Mouse (Mus musculus): ENCODE data around the gene Ube2d3.

The Ube2d3 gene

DNA sequence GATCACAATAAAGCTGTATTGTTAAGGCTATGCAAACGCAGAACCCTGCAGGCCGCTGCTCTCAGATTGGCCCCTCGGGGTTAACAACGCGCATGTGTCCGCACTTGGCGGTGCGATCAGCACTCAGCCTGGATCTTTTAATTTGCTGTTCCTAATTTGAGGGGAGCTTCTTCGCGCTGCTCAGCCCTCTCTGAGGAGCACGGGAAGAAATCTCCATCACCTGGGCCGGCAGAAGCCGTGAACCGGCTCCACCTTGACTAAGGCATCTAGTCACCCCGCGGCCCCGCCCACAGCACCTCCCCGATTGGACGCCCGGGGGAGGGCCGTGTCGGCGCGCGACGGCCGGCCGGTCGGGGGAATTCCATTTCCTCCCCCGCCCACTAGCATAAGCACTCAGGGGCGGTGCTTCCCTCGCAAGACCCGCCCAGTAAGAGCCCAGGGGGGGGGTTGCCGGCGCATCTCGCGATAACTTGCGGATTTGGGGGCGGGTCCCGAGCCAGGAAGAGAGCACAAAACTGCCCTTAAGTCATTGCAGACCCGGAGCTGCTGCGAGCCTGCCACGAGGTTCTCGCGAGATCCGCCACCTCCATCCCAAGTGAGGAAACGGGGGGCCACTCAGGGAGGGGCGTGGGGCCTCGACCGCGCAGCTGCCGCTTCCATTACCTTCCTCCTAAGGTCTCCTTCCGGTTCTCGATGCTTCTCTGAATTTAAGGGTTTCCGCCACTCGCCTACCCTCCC, at the start of gene Ube2d3:
TSS of gene Ube2d3 (plus strand) at position 392 of the 738 bp plus-strand sequence.
- DNase-seq = peak; percentile 99 to 100

DNA sequence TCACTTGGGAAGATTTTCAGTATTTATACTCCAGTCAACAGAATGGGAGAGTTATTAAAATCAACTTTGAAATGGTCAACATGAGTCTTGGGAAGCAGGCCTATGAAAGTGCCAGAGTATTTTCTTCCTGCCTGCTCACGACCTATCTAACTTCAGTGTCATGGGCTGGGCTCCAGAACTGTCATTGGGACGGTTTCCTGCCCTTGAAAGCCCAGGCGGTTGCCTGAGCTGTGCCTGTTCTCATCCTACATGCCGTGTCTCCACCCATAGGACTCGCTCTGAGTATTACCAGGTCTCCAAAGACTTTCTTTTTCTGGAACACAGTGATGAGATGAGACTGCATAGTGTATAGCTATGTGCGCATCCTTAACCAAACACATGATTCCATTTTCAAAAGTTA, 44.8 kb upstream of the Ube2d3 start:
- DNase-seq = peak; percentile 55 to 63

DNA sequence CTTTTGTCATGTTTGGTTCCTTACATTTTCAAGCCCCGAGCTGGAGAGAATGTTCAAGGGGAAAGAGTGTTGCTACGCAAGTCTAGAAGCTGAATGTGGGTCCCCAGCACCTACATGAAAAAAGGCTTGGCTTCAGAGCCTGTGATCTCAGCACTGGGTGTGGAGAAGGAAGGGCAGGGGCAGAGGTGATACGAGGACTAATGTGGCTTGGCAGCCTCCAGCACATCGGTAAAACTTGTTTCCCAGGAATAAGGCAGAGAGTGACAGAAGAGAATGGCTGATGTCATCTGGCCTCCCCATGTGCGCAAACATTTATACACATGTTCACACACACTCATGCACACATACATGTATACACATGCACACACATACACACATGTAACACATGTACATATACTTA, 42.9 kb upstream of the Ube2d3 start:
- peak; percentile 15 to 41 for DNase-seq

DNA sequence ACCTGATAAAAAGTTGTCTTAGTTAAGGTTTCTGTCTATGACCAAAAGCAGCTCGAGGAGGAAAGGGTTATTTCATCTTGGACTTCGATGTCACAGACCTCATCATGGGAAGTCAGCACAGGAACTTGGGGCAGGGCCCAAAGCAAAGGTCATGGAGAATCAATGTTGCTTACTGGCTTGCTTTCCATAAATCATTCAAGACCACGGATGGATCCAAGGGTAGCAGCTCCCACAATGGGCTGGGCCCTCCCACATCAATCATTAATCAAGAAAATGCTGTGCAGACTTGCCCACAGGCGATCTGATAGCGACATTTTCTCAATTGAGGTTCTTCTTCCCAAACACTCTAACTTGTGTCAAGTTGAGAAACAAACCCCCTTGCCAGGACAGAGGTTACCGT, 41.9 kb upstream of the Ube2d3 start:
- peak; percentile 58 to 81 for DNase-seq

DNA sequence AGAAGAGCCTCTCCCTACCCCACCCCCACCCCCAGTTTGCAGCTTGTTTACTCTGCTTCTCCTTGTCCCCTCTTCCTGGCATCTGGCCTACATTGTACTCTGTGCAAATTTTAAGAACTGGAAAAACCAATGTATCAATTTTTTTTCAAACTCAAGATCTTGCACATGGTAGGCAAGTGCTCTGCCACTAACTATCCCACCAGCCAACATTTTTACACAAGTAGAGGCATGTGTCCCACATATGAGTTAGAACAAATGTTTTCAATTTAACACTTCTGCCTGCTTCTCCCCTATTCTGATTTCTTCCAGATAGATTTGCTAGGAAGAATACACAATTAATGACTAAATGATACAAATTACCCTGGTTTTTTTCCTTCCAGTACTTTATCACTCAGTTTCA, 40.8 kb upstream of the Ube2d3 start:
- DNase-seq = no peak

DNA sequence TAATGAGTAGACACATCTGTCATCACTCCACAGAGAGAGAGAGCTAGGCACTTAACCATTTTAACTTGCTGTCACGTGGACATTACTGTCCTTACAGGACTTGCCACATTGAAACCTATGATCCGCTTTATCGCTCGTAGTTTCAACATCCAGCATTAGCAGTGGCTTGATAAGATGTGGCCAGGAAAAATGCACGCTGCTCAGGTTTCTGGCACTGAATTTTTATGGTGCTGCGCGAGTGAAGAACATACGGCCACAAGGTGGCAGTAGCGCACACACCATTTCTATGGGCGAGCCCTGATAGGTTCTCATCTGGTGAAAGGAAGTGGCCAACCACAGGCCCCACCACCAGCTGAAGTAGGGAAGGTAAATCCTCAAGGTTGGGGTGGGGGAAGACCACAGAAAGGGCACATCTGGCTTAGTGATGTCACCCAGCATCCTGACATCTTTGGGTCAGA, 35.7 kb upstream of the Ube2d3 start:
- peak; percentile 89 to 95 for DNase-seq

DNA sequence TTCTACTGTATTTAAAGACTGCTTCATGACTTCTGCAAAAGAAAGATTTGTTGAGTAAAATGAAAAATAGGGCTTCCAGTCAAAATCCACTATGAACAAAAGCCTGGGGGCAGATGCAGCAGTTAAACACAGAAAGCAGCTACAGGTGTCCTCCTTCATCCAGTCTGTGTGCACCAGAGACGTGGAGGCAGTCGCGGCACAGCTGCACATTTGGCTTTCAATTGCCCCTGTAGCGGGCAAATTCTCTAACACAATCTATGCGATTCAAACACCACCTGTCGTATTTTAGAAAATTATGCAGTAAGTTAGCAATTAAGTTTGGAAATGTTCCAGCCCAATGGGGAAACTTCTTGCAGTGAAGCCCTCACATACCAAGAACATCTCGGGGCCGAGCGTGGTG, 34.7 kb upstream of the Ube2d3 start:
- no peak for DNase-seq

DNA sequence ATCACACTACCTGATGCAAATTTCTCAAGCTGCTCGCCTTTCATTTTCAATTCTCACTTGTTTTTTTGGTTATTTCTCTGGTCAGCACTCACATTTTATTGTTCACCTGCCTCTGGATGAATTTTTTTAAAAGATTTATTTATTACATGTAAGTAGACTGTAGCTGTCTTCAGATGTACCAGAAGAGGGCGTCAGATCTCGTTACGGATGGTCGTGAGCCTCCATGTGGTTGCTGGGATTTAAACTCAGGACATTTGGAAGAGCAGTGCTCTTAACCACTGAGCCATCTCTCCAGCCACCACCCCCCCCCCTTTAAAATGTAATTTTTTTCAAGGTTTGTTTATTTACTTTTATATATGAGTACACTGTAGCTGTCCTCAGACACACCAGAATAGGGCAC, 34.1 kb upstream of the Ube2d3 start:
- DNase-seq = no peak

DNA sequence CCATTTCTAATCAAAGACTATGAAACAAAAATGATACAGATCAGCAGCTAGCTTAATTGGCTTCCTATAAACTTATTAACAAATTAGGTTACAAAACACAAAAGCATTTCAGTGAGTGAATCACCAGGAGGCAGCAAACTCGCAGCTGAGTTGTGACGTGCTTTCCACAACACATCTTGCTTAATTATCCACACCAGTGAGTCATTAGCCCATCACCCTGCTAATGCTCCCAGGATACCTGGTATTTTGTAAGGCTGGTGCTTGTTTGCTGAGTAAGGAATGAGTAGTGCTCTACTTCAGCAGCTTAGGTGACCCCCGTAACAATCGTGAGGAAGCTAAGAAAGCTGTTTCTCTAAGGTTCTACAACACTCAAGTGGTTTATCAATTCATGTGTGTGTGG, 33.4 kb upstream of the Ube2d3 start:
- no peak for DNase-seq

DNA sequence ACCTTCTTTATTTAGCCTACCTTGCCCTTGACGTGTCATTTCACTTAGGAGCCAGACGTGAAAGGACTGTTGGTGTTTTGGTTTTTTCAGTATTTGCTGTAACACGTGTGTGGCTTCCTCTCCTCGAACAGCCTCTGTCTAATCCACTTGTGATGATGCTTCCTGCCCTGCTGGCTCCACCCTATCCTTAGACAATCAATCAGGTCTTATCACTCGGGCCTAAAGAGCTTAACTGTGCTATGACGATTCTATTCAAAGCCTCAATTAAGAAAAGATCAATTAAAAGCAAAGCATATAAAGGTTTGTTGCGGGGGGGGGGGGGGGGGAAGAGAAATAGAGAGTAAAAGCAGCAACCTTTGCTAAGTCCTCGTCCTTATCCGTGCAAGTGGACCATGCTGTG, 30.6 kb upstream of the Ube2d3 start:
- DNase-seq = no peak

DNA sequence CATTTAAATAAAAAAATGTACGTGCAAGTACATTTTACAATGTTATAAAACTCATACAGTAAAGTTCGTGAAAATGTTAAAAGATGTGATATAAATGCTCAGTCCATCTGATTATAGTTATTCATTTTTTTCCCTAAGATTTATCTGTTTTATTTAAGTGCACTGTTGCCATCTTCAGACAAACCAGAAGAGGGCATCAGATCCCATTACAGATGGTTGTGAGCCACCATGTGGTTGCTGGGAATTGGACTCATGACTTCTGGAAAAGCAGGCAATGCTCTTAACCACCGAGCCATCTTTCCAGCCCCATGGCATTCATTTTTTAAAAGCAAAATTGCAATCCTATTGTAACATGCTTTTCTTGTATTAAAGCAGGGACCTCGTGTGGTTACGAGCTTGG, 28.7 kb upstream of the Ube2d3 start:
- DNase-seq = no peak

DNA sequence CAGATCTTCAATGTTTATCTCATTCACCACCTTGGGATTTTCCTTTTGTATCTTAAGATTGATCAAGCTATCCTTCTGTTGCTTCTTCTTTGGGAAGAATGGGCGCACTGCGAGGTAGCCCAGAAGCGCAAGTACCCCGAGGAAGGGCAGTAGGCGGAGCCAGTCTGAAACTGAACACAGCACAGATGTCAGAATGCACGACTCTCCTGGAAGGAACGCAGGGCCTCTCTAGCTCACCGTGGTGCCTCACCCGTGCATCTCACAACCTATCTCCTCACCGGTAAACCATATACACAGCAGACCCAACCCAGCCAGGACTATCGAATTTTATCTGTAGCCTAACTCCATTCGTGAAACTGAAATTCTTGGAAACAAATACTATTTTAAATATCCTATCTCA, 26.9 kb upstream of the Ube2d3 start:
- DNase-seq = no peak

DNA sequence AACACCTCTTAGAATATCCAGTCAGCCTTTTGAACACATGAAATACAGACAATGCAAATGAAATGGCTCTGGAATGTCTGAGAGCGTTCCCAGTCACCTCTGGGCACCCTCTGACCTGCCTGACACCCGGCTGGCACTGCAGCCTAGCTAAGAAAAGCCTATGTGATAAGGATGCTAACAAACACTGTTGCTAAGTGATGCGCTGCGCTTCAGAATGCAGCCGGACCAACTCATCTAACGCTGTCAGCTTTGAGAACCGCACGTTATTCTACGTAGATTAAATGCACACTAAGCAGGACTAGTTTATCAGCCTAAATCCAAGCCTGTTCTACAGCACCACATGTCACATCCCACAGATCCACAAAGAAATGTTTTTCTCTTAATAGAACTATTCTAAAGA, 26.1 kb upstream of the Ube2d3 start:
- no peak for DNase-seq

DNA sequence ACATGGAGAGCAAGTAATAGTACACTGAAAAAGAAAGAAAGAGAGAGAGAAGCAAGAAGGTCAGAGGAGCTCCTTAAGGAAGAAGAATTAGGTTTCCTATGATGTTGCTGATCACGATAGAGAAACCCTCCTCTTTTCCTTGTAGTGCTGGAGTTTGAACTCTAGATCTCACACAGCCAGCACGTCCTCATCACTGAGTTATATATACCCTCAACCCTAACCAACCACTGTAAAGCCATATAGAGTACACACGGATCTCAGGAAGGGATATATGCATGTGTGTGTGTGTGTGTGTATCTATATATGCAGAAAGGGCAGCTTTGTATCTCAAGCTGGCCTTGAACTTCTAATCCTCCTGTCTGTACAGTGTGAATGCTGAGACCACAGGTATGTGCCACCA, 20.7 kb upstream of the Ube2d3 start:
- DNase-seq = no peak

DNA sequence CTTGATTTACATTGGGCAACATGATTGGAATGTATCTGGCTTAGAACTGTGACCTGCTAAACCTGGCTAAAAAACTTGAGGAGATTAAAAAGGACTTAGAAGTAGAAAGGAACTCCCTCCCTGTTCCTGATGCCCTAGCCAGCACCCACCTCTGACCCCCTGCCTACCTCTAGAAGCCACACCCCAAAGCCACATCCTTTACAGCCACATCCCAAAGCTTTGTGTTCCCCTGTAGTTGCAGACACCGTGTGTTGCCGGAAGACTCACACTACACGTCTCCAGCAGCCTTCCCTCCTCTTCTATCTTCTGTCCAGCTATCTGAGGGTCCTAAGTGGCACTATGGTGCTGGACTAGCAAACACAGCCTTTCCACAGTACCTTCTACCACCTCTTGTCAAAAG, 20.1 kb upstream of the Ube2d3 start:
- DNase-seq = no peak

DNA sequence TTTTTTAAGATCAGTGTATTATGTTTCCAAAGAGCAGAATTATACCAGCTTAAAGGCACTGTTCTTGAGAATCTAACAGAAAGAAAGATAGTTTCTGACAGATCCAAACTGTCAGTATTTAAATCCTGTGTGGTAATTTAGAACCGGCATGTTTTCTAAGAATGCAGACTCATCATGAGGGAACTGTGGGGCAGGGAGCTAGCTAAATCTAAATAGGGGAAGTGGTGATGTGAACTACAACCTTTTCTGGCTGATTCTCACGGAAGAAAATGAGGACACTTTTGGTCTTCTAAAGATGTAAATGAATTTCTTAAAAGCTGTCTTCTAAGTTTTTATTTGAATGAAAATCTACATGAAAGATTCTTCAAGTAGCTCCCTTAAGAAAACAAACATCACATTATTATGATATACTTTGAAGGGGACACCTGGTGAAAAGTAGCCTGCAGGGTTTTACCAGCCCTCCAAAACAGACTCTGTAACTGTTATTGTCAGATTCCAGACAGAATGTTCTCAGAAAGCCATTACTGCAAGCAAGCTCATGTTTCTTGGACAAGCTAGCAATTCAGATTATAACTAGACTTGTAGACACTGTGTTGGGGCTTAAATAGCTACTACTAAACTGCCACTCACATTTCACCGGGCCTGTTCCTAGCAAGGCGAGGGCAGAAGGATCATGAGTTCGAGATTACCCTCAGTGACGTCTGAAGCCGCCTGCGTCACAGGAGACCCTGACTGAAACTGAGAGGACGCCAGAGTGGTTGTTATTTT, 17.2 kb upstream of the Ube2d3 start:
- no peak for DNase-seq

DNA sequence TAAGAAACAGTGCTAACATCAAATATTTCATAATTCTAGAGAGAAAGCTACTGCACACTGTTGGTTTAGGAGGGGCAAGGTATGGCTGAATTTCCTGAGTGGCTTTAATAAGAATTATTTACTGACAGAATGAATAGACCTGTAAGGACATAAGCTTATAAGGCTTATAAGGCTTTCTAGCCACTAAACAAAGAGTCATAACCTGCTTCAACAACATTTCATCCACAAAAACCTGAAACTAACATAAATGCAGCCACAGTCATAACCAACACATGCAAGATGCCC, 16.7 kb upstream of the Ube2d3 start:
- DNase-seq = no peak

DNA sequence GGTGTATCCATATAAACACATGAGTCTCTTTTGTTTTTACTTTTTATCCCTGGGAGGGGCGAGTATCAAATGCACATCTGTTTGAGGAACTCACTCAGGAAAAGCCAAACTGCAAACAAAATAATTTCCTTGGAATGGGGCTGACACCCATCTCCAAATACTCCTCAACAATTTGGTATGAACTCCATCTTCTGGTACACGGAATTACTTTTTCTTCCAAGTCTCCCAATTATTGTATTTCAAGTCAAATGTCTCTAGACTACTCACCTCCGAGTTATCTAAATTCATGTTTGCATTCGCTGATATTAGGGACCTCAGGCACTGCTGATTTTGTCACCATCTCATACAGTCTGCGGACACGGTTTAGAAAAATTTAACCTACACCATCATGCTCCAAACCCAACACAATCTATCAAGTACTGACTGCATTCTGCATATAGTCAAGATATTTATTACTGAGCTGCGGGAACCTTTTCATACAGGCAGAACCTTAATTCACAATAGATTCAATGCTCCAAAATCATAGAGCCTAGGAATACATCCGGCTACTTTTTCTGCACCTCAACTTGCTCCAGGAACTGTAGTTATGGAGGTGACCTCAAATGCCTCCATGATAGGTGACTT, 15.6 kb upstream of the Ube2d3 start:
- DNase-seq = no peak

DNA sequence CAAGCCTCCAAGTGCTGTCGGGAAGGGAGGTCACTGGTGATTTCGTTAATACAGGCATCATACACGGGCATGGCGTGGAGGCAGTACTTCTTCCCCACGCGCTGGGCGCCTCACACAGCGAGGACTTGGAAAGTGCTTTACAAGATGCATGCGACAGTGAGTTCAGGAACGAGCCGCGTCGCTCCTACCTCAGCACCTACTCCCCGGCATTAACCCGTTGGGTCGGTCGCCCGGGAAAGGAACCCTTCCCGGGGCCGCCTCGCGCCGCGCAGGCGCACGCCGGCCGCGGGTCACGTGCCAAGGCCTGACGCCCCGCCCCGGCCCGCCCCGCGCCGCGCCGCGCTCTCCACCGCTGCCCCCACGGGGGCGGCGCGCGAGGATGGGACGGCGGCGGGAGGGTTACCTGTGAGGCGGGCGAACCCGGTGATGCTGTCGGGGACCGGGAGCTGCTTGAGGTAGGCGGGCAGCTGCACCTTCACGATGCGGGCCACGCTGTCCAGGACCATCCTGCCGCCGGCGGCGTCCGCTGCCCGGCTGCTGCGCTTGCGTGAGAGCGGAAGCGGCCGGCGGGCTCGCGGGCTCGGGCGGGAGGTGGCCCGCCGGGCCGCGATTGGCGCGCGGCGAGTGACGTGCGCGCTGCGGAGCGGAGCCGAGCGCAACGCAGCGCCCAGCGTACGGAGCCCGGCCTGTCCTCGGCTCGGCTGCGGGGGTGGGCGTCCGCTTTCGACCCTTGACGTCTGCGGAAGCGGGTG, 14.9 kb upstream of the Ube2d3 start:
- peak; percentile 78 to 93 for DNase-seq

DNA sequence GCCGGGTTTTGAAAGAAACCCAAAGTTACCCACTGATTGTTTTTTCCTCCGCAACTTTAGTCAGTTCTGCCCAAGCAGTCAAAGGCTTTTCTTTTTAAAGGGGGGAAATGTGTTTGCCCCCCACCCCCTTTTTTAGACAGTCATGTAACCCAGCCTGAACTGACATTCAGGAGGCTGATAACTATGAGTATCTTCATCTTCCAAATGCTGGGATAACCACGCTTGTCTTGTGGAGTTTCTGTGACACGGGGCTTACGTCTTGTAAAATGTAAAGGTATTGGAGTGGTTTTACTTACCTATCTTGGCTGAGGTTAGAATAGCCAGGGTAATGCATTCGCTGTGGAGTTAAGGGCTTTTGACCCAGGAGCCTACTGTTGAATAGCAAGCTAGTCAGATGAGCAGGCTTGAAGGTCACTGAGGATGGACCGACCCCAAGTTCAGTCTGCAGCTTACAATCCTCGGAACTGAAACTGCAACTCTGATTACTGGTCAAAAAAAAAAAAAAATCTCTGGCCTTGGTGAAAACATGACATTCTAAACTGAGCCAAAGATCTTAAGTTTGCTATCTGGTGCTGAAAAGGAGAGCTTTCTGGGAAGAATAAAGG, 14.2 kb upstream of the Ube2d3 start, which contains the start of gene Cisd2:
TSS of gene Cisd2 (minus strand) at position 318 of the 605 bp plus-strand sequence.
- peak; percentile 40 to 73 for DNase-seq

DNA sequence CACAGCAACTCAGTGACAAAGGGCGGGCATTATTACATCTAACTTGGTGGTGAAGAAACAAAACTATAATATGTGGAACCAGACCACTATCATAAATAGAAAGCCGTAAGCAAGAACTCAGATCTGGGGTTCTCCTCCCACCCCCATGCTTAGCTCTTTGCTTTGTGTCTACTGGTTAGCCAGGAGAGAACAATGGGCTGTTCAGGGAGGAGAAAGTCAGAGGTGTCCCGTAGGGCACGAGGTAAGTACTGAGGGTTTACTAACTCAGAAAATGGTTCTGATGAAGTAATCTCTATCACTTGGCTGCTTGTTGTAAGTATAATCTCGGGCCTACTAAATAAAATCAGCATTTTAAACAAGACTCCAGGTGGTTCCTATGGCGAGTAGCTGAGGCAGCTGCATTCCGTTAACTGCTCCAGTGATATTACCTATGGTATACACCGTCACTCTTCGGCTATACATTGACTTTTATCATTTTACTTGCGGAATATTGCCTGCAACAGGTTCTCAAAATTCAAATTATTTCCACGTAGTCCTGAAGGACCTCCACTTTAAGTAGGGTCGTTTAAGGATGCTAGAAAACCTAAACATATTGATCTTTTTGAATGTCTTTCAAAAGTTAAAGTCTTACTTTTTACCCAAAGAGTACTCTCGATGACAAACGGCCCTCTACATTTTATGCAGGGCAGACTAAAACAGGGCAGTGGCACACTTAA, 890 bp upstream of the Ube2d3 start:
- DNase-seq = no peak

DNA sequence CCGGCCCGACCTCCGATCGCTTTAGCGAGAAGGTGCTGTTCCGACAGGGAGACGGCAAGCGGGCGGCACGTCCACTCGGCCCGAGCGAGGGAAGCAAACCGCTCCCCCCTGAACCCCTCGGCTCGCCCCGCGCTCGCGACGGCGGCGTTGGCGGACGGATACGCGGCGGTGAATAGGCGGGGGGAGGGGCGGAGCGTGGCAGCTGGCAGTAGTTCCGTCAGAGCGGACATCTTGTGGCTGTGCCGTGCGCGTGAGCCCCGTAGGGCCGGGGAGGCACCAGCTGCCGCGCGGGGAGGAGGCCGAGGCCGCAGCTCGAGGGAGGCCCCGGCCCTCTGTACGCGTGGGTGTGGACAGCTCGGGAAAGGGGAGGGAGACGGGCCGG, 573 bp downstream of the Ube2d3 start:
- DNase-seq = peak; percentile 93 to 95
